Comparison of ENCODE assay signal across 8 mouse cellular contexts in genomic region chr2:166433655-166434333, GRCm38 (mm10).
A peak's percentile ranks its signal among the peaks of the same experiment; 100 is the strongest.
DNase-seq lines count a peak whose midpoint lies in the region; ATAC-seq and TF ChIP-seq lines count a peak whose summit lies in the region.

No protein-coding gene starts in this region.

- ATAC-seq in kidney, embryonic 15.5 days (replicated peaks; ENCODE audit: low FRiP score): no peak
- ATAC-seq in midbrain, embryonic 14.5 days (ENCODE audit: low FRiP score, low TSS enrichment): no peak; the same call in 1 of the 2 replicates
- ATAC-seq in liver, embryonic 11.5 days (replicated peaks; ENCODE audit: low FRiP score): no peak

- H3K27ac ChIP-seq in kidney, embryonic 15.5 days: no peak overlapping the region
- peak overlapping the region; percentile 8; the same call in 1 of the 2 replicates for H3K27ac ChIP-seq in layer of hippocampus, adult 2 months
- 0 out of 2 replicates have a peak overlapping the region, but pooled peaks have one; percentile 37 for H3K27ac ChIP-seq in midbrain, embryonic 14.5 days (replicated peaks; ENCODE audit: low read depth, low read length)
- H3K27ac ChIP-seq in liver, embryonic 11.5 days (ENCODE audit: low read depth, low read length): no peak overlapping the region

- no peak overlapping the region for H3K4me2 ChIP-seq in kidney, embryonic 15.5 days
- no peak overlapping the region for H3K4me2 ChIP-seq in midbrain, embryonic 14.5 days (ENCODE audit: low read length)
- no peak overlapping the region for H3K4me2 ChIP-seq in liver, embryonic 11.5 days

- no peaks in the 10 kb centered on the region for H3K9me3 ChIP-seq in kidney, embryonic 15.5 days (replicated peaks)
- no peaks in the 10 kb centered on the region for H3K9me3 ChIP-seq in midbrain, embryonic 14.5 days (ENCODE audit: control insufficient read depth, low read length)
- H3K9me3 ChIP-seq in liver, embryonic 11.5 days (ENCODE audit: control insufficient read depth, low read length): no peaks in the 10 kb centered on the region

- H3K9ac ChIP-seq in kidney, embryonic 15.5 days: no peak overlapping the region
- H3K9ac ChIP-seq in midbrain, embryonic 14.5 days (replicated peaks; ENCODE audit: low read length): no peak overlapping the region
- H3K9ac ChIP-seq in liver, embryonic 11.5 days (ENCODE audit: low read depth, low read length): no peak overlapping the region

- WGBS in kidney, embryonic 15.5 days: 81% methylated on average over 15 of the region's 15 CpGs
- 44% methylated on average over 15 of the region's 15 CpGs for WGBS in midbrain, embryonic 14.5 days
- 66% methylated on average over 15 of the region's 15 CpGs for WGBS in liver, embryonic 11.5 days

- no peaks in the 10 kb centered on the region for H3K36me3 ChIP-seq in kidney, embryonic 15.5 days
- no peaks in the 10 kb centered on the region for H3K36me3 ChIP-seq in midbrain, embryonic 14.5 days (ENCODE audit: control insufficient read depth, insufficient read depth, low read length)
- H3K36me3 ChIP-seq in liver, embryonic 11.5 days (ENCODE audit: control insufficient read depth, insufficient read depth, low read length): no peaks in the 10 kb centered on the region

- no peak overlapping the region for H3K4me3 ChIP-seq in kidney, embryonic 15.5 days (replicated peaks)
- H3K4me3 ChIP-seq in layer of hippocampus, adult 2 months: no peak overlapping the region
- H3K4me3 ChIP-seq in midbrain, embryonic 14.5 days (replicated peaks; ENCODE audit: low read depth, low read length): no peak overlapping the region
- no peak overlapping the region for H3K4me3 ChIP-seq in liver, embryonic 11.5 days (ENCODE audit: low read depth, low read length)

- peaks cover 33% of the 10 kb centered on the region for H3K4me1 ChIP-seq in kidney, embryonic 15.5 days
- peaks cover 24% of the 10 kb centered on the region for H3K4me1 ChIP-seq in midbrain, embryonic 14.5 days (ENCODE audit: control insufficient read depth, insufficient read depth, low read length)
- H3K4me1 ChIP-seq in liver, embryonic 11.5 days (replicated peaks; ENCODE audit: control insufficient read depth, insufficient read depth, low read length): no peaks in the 10 kb centered on the region

- H3K27me3 ChIP-seq in kidney, embryonic 15.5 days: peaks cover 5% of the 10 kb centered on the region; the same call in 1 of the 2 replicates
- peaks cover 5% of the 10 kb centered on the region; the same call in 1 of the 2 replicates for H3K27me3 ChIP-seq in midbrain, embryonic 14.5 days (ENCODE audit: control insufficient read depth, insufficient read depth, low read length)
- no peaks in the 10 kb centered on the region for H3K27me3 ChIP-seq in liver, embryonic 11.5 days (replicated peaks; ENCODE audit: control insufficient read depth, insufficient read depth, low read length)

- no peak for TF ChIP-seq CTCF in layer of hippocampus, adult 2 months (conservative IDR thresholded peaks at IDR 0.05)

- DNase-seq in kidney, postnatal 10 days: peak; percentile 66
- peak; percentile 11 for DNase-seq in cerebellum, adult 9-10 months
- DNase-seq in gastrocnemius, postnatal 10 days: peak; percentile 60
- peak; percentile 45 to 77 for DNase-seq in layer of hippocampus, adult 2 months (ENCODE audit: low spot score in 2 of 2)
- DNase-seq in midbrain, embryonic 14.5 days: peak; percentile 72
- DNase-seq in urinary bladder, postnatal 25 days (ENCODE audit: low spot score): peak; percentile 68
- DNase-seq in liver, embryonic 11.5 days (ENCODE audit: low spot score): no peak

Comparison
In these comparisons a context has a peak if more than half of its experiments do, and no peak if none do; other contexts are left out.
1. H3K27ac ChIP-seq: peak in layer of hippocampus, adult 2 months (single experiment) and midbrain, embryonic 14.5 days (single experiment); none in kidney, embryonic 15.5 days (single experiment) and liver, embryonic 11.5 days (single experiment).